Mouse (Mus musculus) intestine, embryonic 14.5 days (tissue): ENCODE results near the gene Creb3l1. TPM values are rescaled to one million over a fixed set of nuclear protein-coding genes. Genes with fewer than 3 reads are reported as not detected.

Source experiments
- ATAC-seq: fragments of 200-750 bp; cut with Nextera tagmentation; replicated peaks from 2 replicates; pipeline ENCODE4 v1.8.0; 2017; ENCODE audit warnings: low read depth, moderate number of reproducible peaks, moderate TSS enrichment, moderate library complexity; ENCODE audit not compliant: low FRiP score, low TSS enrichment
- DNase-seq: peaks from one replicate; pipeline ENCODE4 v3.0.0-alpha.2; 2018; ENCODE audit warnings: low spot score
- H3K27ac ChIP-seq: fragments of 300-500 bp; sonication (generic); 2 replicates; pipeline ENCODE4 v1.5.1; 2014; ENCODE audit warnings: low read depth, mild to moderate bottlenecking, control low read depth
- H3K27me3 ChIP-seq: fragments of 300-500 bp; sonication (generic); replicated peaks from 2 replicates; pipeline ENCODE4 v1.6.1; 2014; ENCODE audit warnings: low read length, control low read depth; ENCODE audit not compliant: control insufficient read depth, insufficient read depth
- H3K36me3 ChIP-seq: fragments of 300-500 bp; sonication (generic); 2 replicates; pipeline ENCODE4 v1.6.1; 2014; ENCODE audit warnings: low read length, control low read depth; ENCODE audit not compliant: control insufficient read depth, insufficient read depth
- H3K4me1 ChIP-seq: fragments of 300-500 bp; sonication (generic); replicated peaks from 2 replicates; pipeline ENCODE4 v1.6.1; 2014; ENCODE audit warnings: low read length, control low read depth, mixed read lengths; ENCODE audit not compliant: control insufficient read depth, insufficient read depth
- H3K4me2 ChIP-seq: fragments of 300-500 bp; sonication (generic); 2 replicates; pipeline ENCODE4 v1.6.1; 2014; ENCODE audit warnings: low read length
- H3K4me3 ChIP-seq: fragments of 300-500 bp; sonication (generic); 2 replicates; pipeline ENCODE4 v1.5.1; 2014; ENCODE audit warnings: low read depth, low read length, control low read depth, mixed read lengths
- H3K9ac ChIP-seq: fragments of 300-500 bp; sonication (generic); 2 replicates; pipeline ENCODE4 v1.6.1; 2014; ENCODE audit warnings: mild to moderate bottlenecking, low read length
- H3K9me3 ChIP-seq: fragments of 300-500 bp; sonication (generic); 2 replicates; pipeline ENCODE4 v1.6.1; 2016; ENCODE audit warnings: low read length, control low read depth; ENCODE audit not compliant: control insufficient read depth
- WGBS: fragments of 180-500 bp; shearing (Covaris S2); extraction: QIAGEN DNeasy Blood & Tissue Kit; methylation state at CpG from one replicate; pipeline ENCODE4 v1.1.7; 2014; 5-methylcytosine and 5-hydroxymethylcytosine counted together
- polyA plus RNA-seq: library from polyadenylated mRNA; unstranded; fragments of >200 nt; fragmentation: Nextera tagmentation; extraction: Ambion mirVana; gene quantifications from 2 replicates; pipeline ENCODE4 v1.2.1, GENCODE M21; 2014

Gene Creb3l1
- 21.2 and 24.1 TPM in 2 replicates for polyA plus RNA-seq

GRCm38 (mm10) chr2:92024274-92024672, at the start of gene Creb3l1:
Gene Creb3l1, minus strand, starts transcription at chr2:92024502.
- peaks cover 29% of the 10 kb centered on the region for H3K4me1 ChIP-seq
- H3K27me3 ChIP-seq = no peaks in the 10 kb centered on the region
- WGBS = 1% methylated on average over 25 of the region's 27 CpGs
- peak within 1 kb of the TSS; percentile 62 for H3K9ac ChIP-seq
- DNase-seq = peak; percentile 86
- peak within 1 kb of the TSS; percentile 61 for H3K27ac ChIP-seq
- H3K4me2 ChIP-seq = peak within 1 kb of the TSS; percentile 87
- H3K36me3 ChIP-seq = no peaks in the 10 kb centered on the region
- peak within 1 kb of the TSS; percentile 66 for H3K4me3 ChIP-seq
- ATAC-seq = peak; percentile 32; the same call in 1 of the 2 replicates
- H3K9me3 ChIP-seq = no peaks in the 10 kb centered on the region

- ATAC-seq (no peak), DNase-seq (no peak)
- no peak overlapping the region for H3K4me3 ChIP-seq
- 74% methylated on average over 4 of the region's 4 CpGs for WGBS
- H3K9ac ChIP-seq = no peak overlapping the region
- no peaks in the 10 kb centered on the region for H3K27me3 ChIP-seq
- no peaks in the 10 kb centered on the region for H3K4me1 ChIP-seq
- no peaks in the 10 kb centered on the region for H3K36me3 ChIP-seq
- H3K9me3 ChIP-seq = no peaks in the 10 kb centered on the region
- no peak overlapping the region for H3K27ac ChIP-seq
- H3K4me2 ChIP-seq = no peak overlapping the region
Observed at GRCm38 (mm10) chr2:92071143-92071542, 46.8 kb upstream of the Creb3l1 start.

- Histone ChIP-seq H3K9me3 (no peaks in the 10 kb centered on the region), H3K27me3 (no peaks in the 10 kb centered on the region), H3K4me3 (no peak overlapping the region), H3K27ac (no peak overlapping the region), H3K9ac (no peak overlapping the region), H3K36me3 (no peaks in the 10 kb centered on the region), H3K4me1 (no peaks in the 10 kb centered on the region), H3K4me2 (no peak overlapping the region)
- WGBS = 66% methylated on average over 5 of the region's 5 CpGs
- ATAC-seq (no peak), DNase-seq (no peak)
Observed at GRCm38 (mm10) chr2:92069630-92070029, 45.3 kb upstream of the Creb3l1 start.

GRCm38 (mm10) chr2:92067600-92067999, 43.3 kb upstream of the Creb3l1 start:
- H3K27me3 ChIP-seq = no peaks in the 10 kb centered on the region
- no peak overlapping the region for H3K27ac ChIP-seq
- H3K4me2 ChIP-seq = no peak overlapping the region
- no peaks in the 10 kb centered on the region for H3K4me1 ChIP-seq
- ATAC-seq (no peak), DNase-seq (no peak)
- no peak overlapping the region for H3K4me3 ChIP-seq
- H3K9me3 ChIP-seq = no peaks in the 10 kb centered on the region
- WGBS = 52% methylated on average over 3 of the region's 3 CpGs
- H3K9ac ChIP-seq = no peak overlapping the region
- no peaks in the 10 kb centered on the region for H3K36me3 ChIP-seq

GRCm38 (mm10) chr2:92066899-92067298, 42.6 kb upstream of the Creb3l1 start:
- no peaks in the 10 kb centered on the region for H3K36me3 ChIP-seq
- H3K9me3 ChIP-seq = no peaks in the 10 kb centered on the region
- WGBS = 59% methylated on average over 1 of the region's 1 CpGs
- no peak for ATAC-seq
- no peaks in the 10 kb centered on the region for H3K4me1 ChIP-seq
- no peak overlapping the region for H3K9ac ChIP-seq
- H3K27ac ChIP-seq = no peak overlapping the region
- no peak overlapping the region for H3K4me2 ChIP-seq
- no peak for DNase-seq
- H3K4me3 ChIP-seq = no peak overlapping the region
- H3K27me3 ChIP-seq = no peaks in the 10 kb centered on the region

GRCm38 (mm10) chr2:92065938-92066337, 41.6 kb upstream of the Creb3l1 start:
- 49% methylated on average over 6 of the region's 6 CpGs for WGBS
- Histone ChIP-seq H3K9me3 (no peaks in the 10 kb centered on the region), H3K4me3 (no peak overlapping the region), H3K9ac (no peak overlapping the region), H3K27me3 (peaks cover 6% of the 10 kb centered on the region; the same call in 1 of the 2 replicates), H3K4me1 (no peaks in the 10 kb centered on the region), H3K36me3 (no peaks in the 10 kb centered on the region), H3K27ac (no peak overlapping the region), H3K4me2 (no peak overlapping the region)
- DNase-seq (no peak), ATAC-seq (no peak)

- Histone ChIP-seq H3K27ac (no peak overlapping the region), H3K9ac (no peak overlapping the region), H3K27me3 (peaks cover 11% of the 10 kb centered on the region), H3K4me2 (no peak overlapping the region), H3K4me3 (no peak overlapping the region), H3K4me1 (no peaks in the 10 kb centered on the region), H3K9me3 (no peaks in the 10 kb centered on the region), H3K36me3 (no peaks in the 10 kb centered on the region)
- ATAC-seq = no peak
- DNase-seq = no peak
- WGBS = 82% methylated on average over 8 of the region's 8 CpGs
Observed at GRCm38 (mm10) chr2:92065269-92065888, 41.1 kb upstream of the Creb3l1 start.

GRCm38 (mm10) chr2:92063106-92063505, 38.8 kb upstream of the Creb3l1 start:
- 0 out of 2 replicates have a peak, but pooled peaks cover 2% of the 10 kb centered on the region for H3K4me1 ChIP-seq
- H3K27me3 ChIP-seq = peaks cover 29% of the 10 kb centered on the region
- no peak overlapping the region for H3K4me3 ChIP-seq
- ATAC-seq (no peak), DNase-seq (no peak)
- no peaks in the 10 kb centered on the region for H3K36me3 ChIP-seq
- H3K27ac ChIP-seq = no peak overlapping the region
- no peak overlapping the region for H3K4me2 ChIP-seq
- 57% methylated on average over 5 of the region's 5 CpGs for WGBS
- H3K9ac ChIP-seq = no peak overlapping the region
- no peaks in the 10 kb centered on the region for H3K9me3 ChIP-seq

- H3K9ac ChIP-seq = no peak overlapping the region
- 85% methylated on average over 5 of the region's 5 CpGs for WGBS
- H3K36me3 ChIP-seq = no peaks in the 10 kb centered on the region
- H3K4me3 ChIP-seq = no peak overlapping the region
- ATAC-seq (no peak), DNase-seq (no peak)
- H3K27ac ChIP-seq = no peak overlapping the region
- H3K4me2 ChIP-seq = no peak overlapping the region
- H3K4me1 ChIP-seq = peaks cover 4% of the 10 kb centered on the region; the same call in 1 of the 2 replicates
- H3K9me3 ChIP-seq = no peaks in the 10 kb centered on the region
- peaks cover 29% of the 10 kb centered on the region for H3K27me3 ChIP-seq
Observed at GRCm38 (mm10) chr2:92061337-92061736, 37.0 kb upstream of the Creb3l1 start.
